Mouse (Mus musculus) limb, embryonic 12.5 days (tissue): ENCODE results near the gene Phf10. TPM values are rescaled to one million over a fixed set of nuclear protein-coding genes. Genes with fewer than 3 reads are reported as not detected.
"Not testable (repeated sequence)": the region's sequence is repeated elsewhere in the genome, so short reads cannot be mapped to it uniquely, and the experiment has no call there.

ENCODE experiments used
- ATAC-seq: fragments of 200-750 bp; cut with Nextera tagmentation; 2 replicates; pipeline ENCODE4 v1.8.0; 2017; ENCODE audit warnings: low read depth, moderate TSS enrichment; ENCODE audit not compliant: insufficient number of reproducible peaks, insufficient read depth, low FRiP score, low TSS enrichment
- H3K27ac ChIP-seq: fragments of 300-500 bp; sonication (generic); 2 replicates; pipeline ENCODE4 v1.5.1; 2016; ENCODE audit warnings: mild to moderate bottlenecking, moderate library complexity
- H3K27me3 ChIP-seq: fragments of 300-500 bp; sonication (generic); 2 replicates; pipeline ENCODE4 v1.6.1; 2016; ENCODE audit warnings: mild to moderate bottlenecking, moderate library complexity
- H3K36me3 ChIP-seq: fragments of 300-500 bp; sonication (generic); 2 replicates; pipeline ENCODE4 v1.6.1; 2016; ENCODE audit warnings: mild to moderate bottlenecking, moderate library complexity
- H3K4me1 ChIP-seq: fragments of 300-500 bp; sonication (generic); replicated peaks from 2 replicates; pipeline ENCODE4 v1.6.1; 2016
- H3K4me2 ChIP-seq: fragments of 300-500 bp; sonication (generic); 2 replicates; pipeline ENCODE4 v1.6.1; 2016; ENCODE audit warnings: mild to moderate bottlenecking, moderate library complexity
- H3K4me3 ChIP-seq: fragments of 300-500 bp; sonication (generic); replicated peaks from 2 replicates; pipeline ENCODE4 v1.5.1; 2016; ENCODE audit warnings: mild to moderate bottlenecking
- H3K9ac ChIP-seq: fragments of 300-500 bp; sonication (generic); replicated peaks from 2 replicates; pipeline ENCODE4 v1.6.1; 2016; ENCODE audit warnings: mild to moderate bottlenecking, moderate library complexity
- H3K9me3 ChIP-seq: fragments of 300-500 bp; sonication (generic); 2 replicates; pipeline ENCODE4 v1.6.1; 2016; ENCODE audit warnings: mild to moderate bottlenecking, moderate library complexity
- WGBS: fragments of 180-500 bp; shearing (Covaris S2); methylation state at CpG from one replicate; pipeline ENCODE4 v1.1.7; 2016; 5-methylcytosine and 5-hydroxymethylcytosine counted together
- polyA plus RNA-seq: library from polyadenylated mRNA; unstranded; fragments of >200 nt; fragmentation: Nextera tagmentation; extraction: Ambion mirVana; gene quantifications from 2 replicates; pipeline ENCODE4 v1.2.1, GENCODE M21; 2016

Gene Phf10
- polyA plus RNA-seq, 1 experiment from 2014 or later, result 34.7 TPM

DNA sequence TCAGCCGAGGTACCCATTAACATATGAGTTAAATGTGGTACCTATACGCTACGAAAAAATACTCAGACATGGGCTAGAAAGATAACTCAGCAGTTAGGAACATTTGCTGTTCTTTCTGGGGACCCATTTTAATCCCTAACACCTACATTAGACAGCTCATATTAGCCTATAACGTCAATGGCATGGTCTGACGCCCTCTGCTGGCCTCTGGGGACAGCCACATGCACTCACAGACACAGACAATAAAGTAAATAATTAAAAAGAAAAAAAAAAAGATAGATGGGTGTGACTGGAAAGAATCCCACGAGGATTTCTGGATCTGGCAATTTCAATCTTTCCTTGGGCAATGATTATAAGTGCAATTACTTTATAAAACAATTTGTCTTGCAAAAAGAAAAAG is 48.7 kb downstream of the Phf10 start:
- Histone ChIP-seq H3K4me1 (no peaks in the 10 kb centered on the region), H3K27me3 (no peaks in the 10 kb centered on the region), H3K4me3 (no peak overlapping the region), H3K9ac (no peak overlapping the region), H3K27ac (no peak overlapping the region), H3K9me3 (no peaks in the 10 kb centered on the region), H3K4me2 (no peak overlapping the region), H3K36me3 (no peaks in the 10 kb centered on the region)
- ATAC-seq, result no peak
- 51% methylated on average over 6 of the region's 6 CpGs for WGBS

DNA sequence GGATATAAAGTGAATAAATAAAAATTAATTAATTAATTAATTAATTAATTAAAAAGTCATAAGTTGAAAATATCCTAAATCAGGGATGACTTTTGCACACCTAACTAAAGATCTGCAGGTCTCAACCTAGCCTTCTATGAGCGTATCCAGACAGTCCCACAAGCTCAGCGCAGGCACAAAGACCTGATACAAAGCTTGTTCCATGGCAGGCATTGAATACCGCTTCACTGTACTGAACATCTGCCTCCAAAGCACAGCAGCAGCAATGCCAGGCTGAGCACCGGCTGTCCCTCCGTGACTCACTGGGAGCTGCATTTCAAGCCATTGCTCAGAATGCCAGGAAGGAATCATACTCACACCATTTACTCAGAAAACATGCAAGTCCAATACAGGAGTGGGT is 50.3 kb downstream of the Phf10 start:
- WGBS, result 91% methylated on average over 5 of the region's 5 CpGs
- Histone ChIP-seq H3K4me1 (no peaks in the 10 kb centered on the region), H3K9me3 (no peaks in the 10 kb centered on the region), H3K4me2 (no peak overlapping the region), H3K9ac (no peak overlapping the region), H3K27ac (no peak overlapping the region), H3K4me3 (no peak overlapping the region), H3K36me3 (no peaks in the 10 kb centered on the region), H3K27me3 (no peaks in the 10 kb centered on the region)
- no peak for ATAC-seq

GRCm38 (mm10) chr17:14909331-14909730 is 51.7 kb downstream of the Phf10 start:
- no peak overlapping the region for H3K4me2 ChIP-seq
- H3K4me3 ChIP-seq, result no peak overlapping the region
- 0 out of 2 replicates have a peak, but pooled peaks cover 3% of the 10 kb centered on the region for H3K4me1 ChIP-seq
- no peaks in the 10 kb centered on the region for H3K9me3 ChIP-seq
- 77% methylated on average over 5 of the region's 5 CpGs for WGBS
- H3K27me3 ChIP-seq, result no peaks in the 10 kb centered on the region
- H3K36me3 ChIP-seq, result no peaks in the 10 kb centered on the region
- H3K9ac ChIP-seq, result no peak overlapping the region
- no peak for ATAC-seq
- no peak overlapping the region for H3K27ac ChIP-seq

GRCm38 (mm10) chr17:14907136-14907535 is 53.9 kb downstream of the Phf10 start:
- Histone ChIP-seq H3K4me3 (no peak overlapping the region), H3K9ac (no peak overlapping the region)

GRCm38 (mm10) chr17:14906611-14907010 is 54.5 kb downstream of the Phf10 start:
- H3K9me3 ChIP-seq, result no peaks in the 10 kb centered on the region
- no peak overlapping the region for H3K4me3 ChIP-seq
- H3K9ac ChIP-seq, result no peak overlapping the region
- no peaks in the 10 kb centered on the region for H3K27me3 ChIP-seq
- no peaks in the 10 kb centered on the region for H3K36me3 ChIP-seq
- no peak overlapping the region for H3K27ac ChIP-seq
- no peak overlapping the region for H3K4me2 ChIP-seq
- ATAC-seq, result no peak
- H3K4me1 ChIP-seq, result 0 out of 2 replicates have a peak, but pooled peaks cover 3% of the 10 kb centered on the region
- WGBS, result 48% methylated on average over 1 of the region's 1 CpGs

More at GRCm38 (mm10) chr17:14907136-14907535, 53.9 kb downstream of the Phf10 start:
- Histone ChIP-seq H3K9me3 (no peaks in the 10 kb centered on the region), H3K4me1 (0 out of 2 replicates have a peak, but pooled peaks cover 3% of the 10 kb centered on the region), H3K27ac (no peak overlapping the region), H3K4me2 (no peak overlapping the region), H3K27me3 (no peaks in the 10 kb centered on the region), H3K36me3 (no peaks in the 10 kb centered on the region)
- 0 out of 2 replicates have a peak, but pooled peaks have one; percentile 21 for ATAC-seq
- WGBS, result 70% methylated on average over 12 of the region's 12 CpGs

DNA sequence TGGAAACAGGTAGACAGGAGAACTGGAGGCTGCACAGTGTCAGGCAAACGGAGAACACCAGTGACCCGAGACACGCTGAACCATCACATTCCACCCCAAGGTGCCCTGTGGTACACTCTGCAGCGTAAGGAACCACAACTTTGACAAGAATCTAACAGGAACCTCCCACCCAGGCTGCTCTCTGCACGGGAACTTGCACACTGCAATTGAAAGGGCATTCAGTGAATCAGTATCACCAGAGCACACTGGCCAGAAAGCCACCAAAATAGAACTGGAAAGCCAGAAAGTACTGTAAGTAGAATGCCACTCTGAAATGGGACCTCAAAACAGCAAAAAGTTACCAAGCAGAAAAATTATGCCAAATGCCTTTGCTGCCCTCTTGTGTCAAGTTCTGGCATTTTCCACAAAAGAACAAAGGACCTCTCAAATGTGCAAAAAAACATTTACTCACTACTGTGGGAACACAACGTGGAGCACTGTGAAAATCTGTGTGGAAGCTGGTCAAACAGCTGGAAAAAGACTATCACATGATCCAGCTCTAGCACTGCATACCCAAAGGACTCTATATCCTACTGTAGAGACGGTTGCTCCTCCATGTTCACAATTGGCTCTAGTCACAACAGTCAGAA is 56.3 kb downstream of the Phf10 start:
- ATAC-seq, result 0 out of 2 replicates have a peak, but pooled peaks have one; percentile 45
- no peaks in the 10 kb centered on the region for H3K36me3 ChIP-seq

DNA sequence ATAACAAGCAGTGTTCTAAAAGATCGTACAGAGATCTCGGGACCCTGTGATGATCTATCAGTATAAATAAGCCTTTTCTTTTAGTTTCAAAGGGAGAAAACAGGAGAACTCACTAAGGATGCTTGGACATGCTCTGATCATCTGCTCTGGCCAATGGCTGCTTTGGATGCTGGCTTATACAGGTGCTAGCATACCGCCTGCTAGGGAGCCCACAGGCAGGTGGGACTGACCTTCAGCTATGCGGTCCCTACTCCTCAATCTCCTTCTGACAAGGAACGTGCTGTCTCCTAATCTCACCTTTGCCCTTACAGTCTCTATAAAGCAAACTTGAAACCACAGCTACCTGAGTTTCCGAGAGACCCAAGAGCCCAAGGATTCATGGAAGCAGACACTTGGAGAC is 56.9 kb downstream of the Phf10 start:
- Histone ChIP-seq H3K9me3 (no peaks in the 10 kb centered on the region), H3K4me1 (0 out of 2 replicates have a peak, but pooled peaks cover 3% of the 10 kb centered on the region), H3K36me3 (no peaks in the 10 kb centered on the region), H3K27me3 (no peaks in the 10 kb centered on the region), H3K9ac (no peak overlapping the region), H3K4me3 (no peak overlapping the region), H3K27ac (no peak overlapping the region), H3K4me2 (no peak overlapping the region)
- no peak for ATAC-seq
- 86% methylated on average over 6 of the region's 6 CpGs for WGBS

More for the DNA sequence above, 56.3 kb downstream of the Phf10 start:
- H3K4me2 ChIP-seq, result no peak overlapping the region
- H3K27ac ChIP-seq, result no peak overlapping the region
- no peak overlapping the region for H3K9ac ChIP-seq
- no peaks in the 10 kb centered on the region for H3K9me3 ChIP-seq
- H3K4me3 ChIP-seq, result no peak overlapping the region
- WGBS, result 61% methylated on average over 7 of the region's 7 CpGs
- 0 out of 2 replicates have a peak, but pooled peaks cover 3% of the 10 kb centered on the region for H3K4me1 ChIP-seq
- no peaks in the 10 kb centered on the region for H3K27me3 ChIP-seq

DNA sequence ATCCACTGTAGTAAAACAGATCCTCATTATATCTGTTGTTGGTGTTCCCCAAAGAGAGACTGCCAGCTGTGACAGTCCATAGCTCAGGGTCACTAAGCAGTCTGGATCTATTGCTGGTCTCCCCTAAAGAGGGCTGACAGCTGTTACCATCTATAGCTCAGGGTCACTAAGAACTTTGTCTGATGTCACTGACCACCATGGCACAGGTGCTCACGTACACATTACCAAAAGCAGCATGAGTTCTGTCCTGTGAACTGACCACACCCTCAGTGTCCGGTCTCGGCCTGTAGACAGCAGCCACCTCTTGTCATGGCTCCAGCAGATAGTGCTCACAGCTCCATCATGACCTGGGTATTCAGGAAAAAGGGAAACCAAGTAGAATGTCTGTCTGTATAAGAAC is 57.9 kb downstream of the Phf10 start:
- WGBS, result 77% methylated on average over 3 of the region's 3 CpGs
- H3K9me3 ChIP-seq, result no peaks in the 10 kb centered on the region
- H3K4me2 ChIP-seq, result no peak overlapping the region
- no peak overlapping the region for H3K4me3 ChIP-seq
- no peaks in the 10 kb centered on the region for H3K36me3 ChIP-seq
- no peak overlapping the region for H3K9ac ChIP-seq
- no peak for ATAC-seq
- H3K27me3 ChIP-seq, result no peaks in the 10 kb centered on the region
- H3K4me1 ChIP-seq, result 0 out of 2 replicates have a peak, but pooled peaks cover 3% of the 10 kb centered on the region
- no peak overlapping the region for H3K27ac ChIP-seq

GRCm38 (mm10) chr17:14898972-14899371 is 62.1 kb downstream of the Phf10 start:
- Histone ChIP-seq H3K4me3 (no peak overlapping the region), H3K4me2 (no peak overlapping the region), H3K9me3 (no peaks in the 10 kb centered on the region), H3K9ac (no peak overlapping the region), H3K27me3 (no peaks in the 10 kb centered on the region), H3K27ac (no peak overlapping the region), H3K36me3 (no peaks in the 10 kb centered on the region), H3K4me1 (no peaks in the 10 kb centered on the region)
- no peak for ATAC-seq
- 75% methylated on average over 1 of the region's 1 CpGs for whole genome bisulfite sequencing

DNA sequence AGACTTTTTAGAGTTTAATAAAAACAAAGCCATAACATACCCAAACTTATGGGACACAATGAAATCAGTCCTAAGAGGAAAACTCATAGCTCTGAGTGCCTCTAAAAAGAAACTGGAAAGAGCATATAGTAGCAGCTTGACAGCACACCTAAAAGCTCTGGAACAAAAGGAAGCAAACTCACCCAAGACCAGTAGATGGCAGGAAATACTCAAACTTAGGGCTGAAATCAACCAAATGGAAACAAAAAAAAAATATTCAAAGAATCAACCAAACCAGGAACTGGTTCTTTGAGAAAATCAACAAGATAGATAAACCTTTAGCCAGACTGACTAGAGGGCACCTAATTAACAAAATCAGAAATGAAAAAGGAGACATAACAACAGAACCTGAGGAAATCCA is 66.0 kb downstream of the Phf10 start:
- H3K36me3 ChIP-seq, H3K9me3 ChIP-seq, H3K27me3 ChIP-seq, H3K9ac ChIP-seq, H3K4me2 ChIP-seq, H3K4me3 ChIP-seq, H3K27ac ChIP-seq, H3K4me1 ChIP-seq, ATAC-seq: not testable (repeated sequence)
